Mouse (Mus musculus) G1E (cell line): ENCODE data around the gene Wee1. TPM values are rescaled to one million over a fixed set of nuclear protein-coding genes. Genes with fewer than 3 reads are reported as not detected.

ENCODE experiments used
- ATAC-seq: 2 replicates; pipeline ENCODE4 v1.8.0; 2016; ENCODE audit warnings: mild to moderate bottlenecking; ENCODE audit not compliant: insufficient number of reproducible peaks, poor library complexity, low FRiP score, severe bottlenecking; ENCODE audit errors: extremely low read depth
- DNase-seq: peaks from one replicate; pipeline ENCODE4 v3.0.0; 2012; ENCODE audit warnings: low spot score
- H3K27me3 ChIP-seq: 2 replicates; pipeline ENCODE4 v1.6.1; 2012; ENCODE audit warnings: mild to moderate bottlenecking, low read length, inconsistent platforms; ENCODE audit not compliant: insufficient read depth
- H3K36me3 ChIP-seq: replicated peaks from 2 replicates; pipeline ENCODE3; 2012; ENCODE audit warnings: mild to moderate bottlenecking, inconsistent platforms
- H3K4me1 ChIP-seq: 2 replicates; pipeline ENCODE4 v1.6.1; 2012; ENCODE audit warnings: low read depth, low read length, inconsistent platforms, mixed read lengths; ENCODE audit not compliant: insufficient read depth
- H3K4me3 ChIP-seq: 2 replicates; pipeline ENCODE4 v1.5.1; 2012; ENCODE audit warnings: low read depth, mild to moderate bottlenecking, inconsistent platforms, low read length, moderate library complexity, mixed read lengths
- H3K9me3 ChIP-seq: replicated peaks from 2 replicates; pipeline ENCODE4 v1.6.1; 2012; ENCODE audit warnings: inconsistent platforms
- CTCF ChIP-seq: IDR thresholded peaks from 2 replicates; pipeline ENCODE4 v1.5.1; 2012; ENCODE audit warnings: low read depth, low read length, inconsistent platforms, mixed read lengths
- GATA1 ChIP-seq: IDR thresholded peaks from 2 replicates; pipeline ENCODE4 v1.6.1; 2012; ENCODE audit warnings: borderline replicate concordance, low read length, inconsistent platforms, mixed read lengths
- GATA2 ChIP-seq: IDR thresholded peaks from 2 replicates; pipeline ENCODE4 v1.6.1; 2012; ENCODE audit warnings: low read depth, low read length, inconsistent platforms, borderline replicate concordance
- POLR2AphosphoS5 ChIP-seq: IDR thresholded peaks from 2 replicates; pipeline ENCODE4 v1.6.1; 2012; ENCODE audit warnings: low read depth, low read length, inconsistent platforms; ENCODE audit not compliant: insufficient replicate concordance
- TAL1 ChIP-seq: conservative IDR thresholded peaks from 2 replicates; pipeline ENCODE4 v1.6.1; 2012; ENCODE audit warnings: low read depth, low read length, inconsistent platforms, mixed read lengths
- polyA plus RNA-seq: library from polyadenylated mRNA; stranded (reverse); fragments of >175 nt; gene quantifications from 2 replicates; pipeline ENCODE4 v1.2.3, GENCODE M21; 2012
- total RNA-seq, 2 experiments: library from RNA; stranded (forward) in 1 of 2; stranded (reverse) in 1 of 2; fragments of 200-1000 nt in 1 of 2; fragments of >200 nt in 1 of 2; fragmentation: Nextera tagmentation in 1 of 2; gene quantifications; 2 replicates each; pipeline ENCODE4 v1.2.3; 2014 to 2017

The Wee1 gene
- total and polyA plus RNA-seq, 3 experiments, result 21.3 to 82.1 (median 32.7) TPM

DNA sequence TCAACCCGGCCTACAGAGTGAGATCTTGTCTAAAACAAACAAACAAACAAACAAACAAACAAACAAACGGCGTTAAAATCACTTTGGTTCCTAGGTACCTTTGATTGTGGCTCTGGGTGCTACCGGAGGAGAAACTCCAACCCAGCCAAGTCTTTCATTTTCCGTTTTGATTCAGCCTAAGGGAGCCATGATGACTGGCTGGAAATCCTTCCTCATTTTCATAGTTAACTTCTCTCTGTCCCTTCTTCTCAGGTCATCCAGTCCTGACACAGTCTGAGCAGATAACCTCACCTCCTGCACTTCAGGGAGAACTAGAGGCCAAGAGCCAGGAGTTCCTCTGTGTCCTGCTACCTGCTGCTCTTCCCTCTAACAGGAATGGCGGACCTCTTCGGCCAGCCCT, 57.4 kb downstream of the Wee1 start:
- H3K36me3 ChIP-seq, result no peaks in the 10 kb centered on the region
- no peak overlapping the region for H3K4me3 ChIP-seq
- no peaks in the 10 kb centered on the region for H3K9me3 ChIP-seq
- TF ChIP-seq TAL1 (no peak), POLR2AphosphoS5 (no peak), CTCF (no peak), GATA1 (no peak), GATA2 (no peak)
- peaks cover 15% of the 10 kb centered on the region for H3K27me3 ChIP-seq
- DNase-seq (no peak), ATAC-seq (no peak)
- no peaks in the 10 kb centered on the region for H3K4me1 ChIP-seq

DNA sequence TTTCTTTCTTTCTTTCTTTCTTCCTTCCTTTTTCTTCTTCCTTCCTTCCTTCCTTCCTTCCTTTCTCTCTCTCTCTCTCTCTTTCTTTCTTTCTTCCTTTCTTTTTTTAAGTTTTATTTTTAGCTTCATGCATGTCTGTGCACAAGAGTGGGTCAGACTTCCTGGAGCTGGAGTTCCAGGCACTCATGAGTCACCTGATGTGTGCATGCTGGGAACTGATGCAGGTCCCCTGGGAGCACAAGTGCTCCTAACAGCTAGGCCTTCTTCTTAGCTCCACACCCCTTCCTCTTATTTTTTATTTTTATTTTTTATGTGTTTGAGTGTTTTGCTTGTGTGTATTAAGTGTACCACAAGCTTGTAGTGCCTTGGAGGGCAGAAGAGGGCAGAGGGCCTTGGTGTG, 58.8 kb downstream of the Wee1 start:
- no peak for DNase-seq
- no peak for ATAC-seq
- TF ChIP-seq CTCF (no peak), POLR2AphosphoS5 (no peak), GATA2 (no peak), GATA1 (no peak), TAL1 (no peak)

DNA sequence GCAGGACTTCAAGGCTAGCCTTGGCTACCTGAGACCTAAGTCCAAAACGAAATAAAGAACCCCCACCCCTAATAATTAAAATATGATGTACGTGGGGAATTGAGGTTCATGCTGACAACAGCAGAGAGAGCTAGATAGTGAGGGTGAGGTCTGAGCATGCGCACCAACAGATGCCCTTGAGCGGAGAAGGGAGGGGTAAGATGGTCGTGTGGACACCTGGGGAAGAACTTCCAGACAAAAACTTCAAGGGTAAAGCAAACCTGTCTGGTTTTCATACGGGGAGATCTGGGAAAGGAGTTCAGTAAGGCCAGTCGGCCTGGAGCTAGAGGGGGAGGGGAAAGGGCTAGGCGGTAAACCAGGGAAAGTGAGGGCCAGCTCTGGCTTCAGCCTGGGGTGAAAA, 59.6 kb downstream of the Wee1 start:
- TF ChIP-seq GATA1, result no peak
- TF ChIP-seq POLR2AphosphoS5, result no peak
- no peak for TF ChIP-seq TAL1
- TF ChIP-seq CTCF, result no peak
- no peak for TF ChIP-seq GATA2
- Histone ChIP-seq H3K9me3 (no peaks in the 10 kb centered on the region), H3K4me1 (no peaks in the 10 kb centered on the region)

More for the DNA sequence above, 58.8 kb downstream of the Wee1 start:
- Histone ChIP-seq H3K36me3 (no peaks in the 10 kb centered on the region), H3K9me3 (no peaks in the 10 kb centered on the region), H3K4me3 (no peak overlapping the region), H3K4me1 (no peaks in the 10 kb centered on the region), H3K27me3 (peaks cover 21% of the 10 kb centered on the region)

DNA sequence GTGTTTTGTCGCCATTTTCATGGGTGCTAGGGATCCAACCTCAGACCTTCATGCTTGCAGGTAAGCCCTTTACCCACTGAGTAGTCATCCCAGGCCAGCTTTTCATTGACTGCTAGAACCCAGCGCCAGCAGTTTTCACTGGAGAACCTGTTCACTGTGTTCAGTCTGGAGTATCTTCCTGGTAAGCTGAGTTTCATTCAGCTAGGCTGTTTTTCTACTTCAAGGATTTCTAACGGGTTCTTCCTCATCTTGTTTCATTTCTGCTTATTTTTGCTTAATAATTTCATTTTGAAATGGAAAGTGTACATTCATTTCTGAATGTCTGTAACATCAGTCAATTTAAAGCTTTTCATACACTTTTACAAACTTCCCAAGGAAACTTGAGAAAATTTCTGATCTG, 62.8 kb downstream of the Wee1 start:
- H3K9me3 ChIP-seq, result no peaks in the 10 kb centered on the region
- H3K27me3 ChIP-seq, result peaks cover 29% of the 10 kb centered on the region
- H3K4me3 ChIP-seq, result no peak overlapping the region
- H3K36me3 ChIP-seq, result no peaks in the 10 kb centered on the region
- DNase-seq (no peak), ATAC-seq (no peak)
- H3K4me1 ChIP-seq, result no peaks in the 10 kb centered on the region
- no peak for TF ChIP-seq GATA2
- TF ChIP-seq TAL1, result no peak

More for the DNA sequence above, 59.6 kb downstream of the Wee1 start:
- Histone ChIP-seq H3K27me3 (peaks cover 22% of the 10 kb centered on the region), H3K4me3 (no peak overlapping the region), H3K36me3 (no peaks in the 10 kb centered on the region)
- no peak for ATAC-seq
- DNase-seq, result no peak

DNA sequence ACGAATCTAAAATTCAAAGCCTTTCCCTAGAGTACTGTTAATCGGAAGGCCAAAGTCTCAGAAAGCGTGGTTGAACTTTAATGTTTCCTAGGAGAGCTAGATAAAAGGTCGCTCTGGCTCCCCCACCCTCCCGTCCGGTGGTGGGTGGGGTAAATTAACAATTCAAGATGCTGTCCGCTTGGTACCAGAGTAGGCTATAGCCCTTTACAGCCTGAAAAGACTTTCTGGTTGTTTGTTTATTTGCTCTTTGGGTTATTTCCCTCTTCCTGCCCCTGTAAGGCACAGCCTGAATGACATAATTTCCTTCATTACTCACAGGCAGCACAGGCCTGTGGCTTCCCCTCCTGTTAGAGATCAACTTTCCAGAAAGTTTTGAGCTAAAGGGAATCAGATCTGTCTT, 68.1 kb downstream of the Wee1 start:
- H3K27me3 ChIP-seq, result peaks cover 24% of the 10 kb centered on the region
- TF ChIP-seq GATA1, result no peak
- no peak for TF ChIP-seq TAL1
- no peak for TF ChIP-seq GATA2
- no peak for TF ChIP-seq CTCF
- no peak for TF ChIP-seq POLR2AphosphoS5
- no peaks in the 10 kb centered on the region for H3K4me1 ChIP-seq
- H3K9me3 ChIP-seq, result no peaks in the 10 kb centered on the region
- ATAC-seq (no peak), DNase-seq (no peak)
- H3K36me3 ChIP-seq, result no peaks in the 10 kb centered on the region
- H3K4me3 ChIP-seq, result no peak overlapping the region

Other genes starting within 250 kb of the Wee1 start
- gene Dennd5a, start 161.6 kb upstream of the Wee1 start, total RNA-seq (2014; fragmentation: Nextera tagmentation), result 117 and 131 TPM in 2 replicates
- gene Dennd5a, start 161.6 kb upstream of the Wee1 start, total RNA-seq (2017), result 70.4 and 74.8 TPM in 2 replicates
- gene Dennd5a, start 161.6 kb upstream of the Wee1 start, polyA plus RNA-seq, result 9.2 and 10.1 TPM in 2 replicates
- 68.5 and 78.6 TPM in 2 replicates for gene Tmem41b, start 135.1 kb upstream of the Wee1 start, total RNA-seq (2014; fragmentation: Nextera tagmentation)
- gene Tmem41b, start 135.1 kb upstream of the Wee1 start, total RNA-seq (2017), result 96.3 and 105 TPM in 2 replicates
- gene Tmem41b, start 135.1 kb upstream of the Wee1 start, polyA plus RNA-seq, result 20.3 and 22.7 TPM in 2 replicates
- gene Ipo7, start 103.8 kb upstream of the Wee1 start, total RNA-seq (2014; fragmentation: Nextera tagmentation), result 98.0 and 100 TPM in 2 replicates
- 129 and 157 TPM in 2 replicates for gene Ipo7, start 103.8 kb upstream of the Wee1 start, total RNA-seq (2017)
- gene Ipo7, start 103.8 kb upstream of the Wee1 start, polyA plus RNA-seq, result 69.2 and 78.3 TPM in 2 replicates
- 31.1 and 53.8 TPM in 2 replicates for gene Zfp143, start 60.8 kb upstream of the Wee1 start, total RNA-seq (2014; fragmentation: Nextera tagmentation)
- gene Zfp143, start 60.8 kb upstream of the Wee1 start, total RNA-seq (2017), result 34.8 and 36.7 TPM in 2 replicates
- 1.4 and 1.6 TPM in 2 replicates for gene Zfp143, start 60.8 kb upstream of the Wee1 start, polyA plus RNA-seq
- gene Swap70, start 99.7 kb downstream of the Wee1 start, total RNA-seq (2014; fragmentation: Nextera tagmentation), result 78.3 and 93.9 TPM in 2 replicates
- gene Swap70, start 99.7 kb downstream of the Wee1 start, total RNA-seq (2017), result 201 and 233 TPM in 2 replicates
- gene Swap70, start 99.7 kb downstream of the Wee1 start, polyA plus RNA-seq, result 50.4 and 56.0 TPM in 2 replicates